Mouse (Mus musculus) ES-E14 (cell line): Measurements from ENCODE around the gene Cyth2. TPM values are rescaled to one million over a fixed set of nuclear protein-coding genes. Genes with fewer than 3 reads are reported as not detected.

Experiments
- DNase-seq: peaks from one replicate; pipeline ENCODE4 v3.0.0-alpha.2; 2013; ENCODE audit warnings: low read depth, low spot score
- H3K27ac ChIP-seq: 2 replicates; pipeline ENCODE4 v1.5.1; 2012; ENCODE audit warnings: low read depth, mild to moderate bottlenecking, low read length, moderate library complexity, mixed read lengths; ENCODE audit not compliant: poor library complexity, insufficient read depth, severe bottlenecking
- H3K36me3 ChIP-seq: 2 replicates; pipeline ENCODE4 v1.6.1; 2012; ENCODE audit warnings: mild to moderate bottlenecking, low read length, moderate library complexity, mixed read lengths; ENCODE audit not compliant: control insufficient read depth, poor library complexity, insufficient read depth, severe bottlenecking
- H3K4me1 ChIP-seq, 2 experiments: fragments of 150-350 bp in 1 of 2; sonication (generic) in 1 of 2; 2 replicates each; pipeline ENCODE4 v1.6.1; 2012; ENCODE audit warnings: low read length in 2 of 2, mild to moderate bottlenecking in 1 of 2, mixed read lengths in 1 of 2; ENCODE audit not compliant: control insufficient read depth in 2 of 2, insufficient read depth in 2 of 2, poor library complexity in 1 of 2
- H3K4me3 ChIP-seq, 2 experiments: fragments of 150-350 bp in 1 of 2; sonication (generic) in 1 of 2; 2 replicates each; pipeline ENCODE4 v1.5.1; 2012; ENCODE audit warnings: low read length in 2 of 2, low read depth in 1 of 2, mild to moderate bottlenecking in 1 of 2, mixed read lengths in 1 of 2; ENCODE audit not compliant: insufficient read depth in 1 of 2, poor library complexity in 1 of 2, severe bottlenecking in 1 of 2
- H3K9ac ChIP-seq: 2 replicates; pipeline ENCODE4 v1.6.1; 2012; ENCODE audit warnings: low read depth, mild to moderate bottlenecking, low read length, mixed read lengths; ENCODE audit not compliant: poor library complexity, insufficient read depth, severe bottlenecking
- H3K9me3 ChIP-seq: fragments of 150-350 bp; sonication (generic); 2 replicates; pipeline ENCODE4 v1.6.1; 2012; ENCODE audit warnings: low read depth, mild to moderate bottlenecking, low read length; ENCODE audit not compliant: control insufficient read depth, insufficient read depth
- CHD2 ChIP-seq: IDR thresholded peaks from 2 replicates; pipeline ENCODE4 v1.6.1; 2014; ENCODE audit warnings: mild to moderate bottlenecking, low read depth, low read length, inconsistent platforms
- HCFC1 ChIP-seq: IDR thresholded peaks from 2 replicates; pipeline ENCODE4 v1.6.1; 2012; ENCODE audit warnings: low read length, inconsistent platforms, borderline replicate concordance; ENCODE audit not compliant: insufficient read depth
- MAFK ChIP-seq: IDR thresholded peaks from 2 replicates; pipeline ENCODE4 v1.6.1; 2014; ENCODE audit warnings: mild to moderate bottlenecking, low read depth, low read length, inconsistent platforms; ENCODE audit not compliant: insufficient read depth
- ZC3H11A ChIP-seq: IDR thresholded peaks from 2 replicates; pipeline ENCODE4 v1.6.1; 2012; ENCODE audit warnings: low read depth, mild to moderate bottlenecking, inconsistent platforms, low read length, borderline replicate concordance
- ZNF384 ChIP-seq: IDR thresholded peaks from 2 replicates; pipeline ENCODE4 v1.6.1; 2012; ENCODE audit warnings: low read depth, low read length, inconsistent platforms
- in situ Hi-C, 2 experiments: fragments of 600-800 bp; cut with MboI; formaldehyde crosslinking; loops; one replicate each; pipeline ENCODE4 v1.15.1; 2025; ENCODE audit warnings: low sequenced_read_pairs in 2 of 2, inconsistent platforms in 1 of 2; ENCODE audit not compliant: unreplicated experiment in 2 of 2
- total RNA-seq: library from RNA; depleted of rRNA; stranded (reverse); fragments of 300-350 nt; gene quantifications from 2 replicates; pipeline ENCODE4 v1.2.3, GENCODE M21; 2012; rRNA removed

Cyth2 gene
- total RNA-seq, 1 experiment = 113 TPM

GRCm38 (mm10) chr7:45767500-45767899, 46.9 kb downstream of the Cyth2 start:
- no peak for TF ChIP-seq HCFC1
- no peak for TF ChIP-seq CHD2
- TF ChIP-seq ZC3H11A = no peak
- no peak for TF ChIP-seq MAFK
- TF ChIP-seq ZNF384 = no peak
- Histone ChIP-seq H3K36me3 (no peaks in the 10 kb centered on the region), H3K4me1 (peaks cover 0 to 14% of the 10 kb centered on the region in 2 experiments; a peak in 1 of 4 replicates), H3K9me3 (no peaks in the 10 kb centered on the region), H3K9ac (no peak overlapping the region), H3K27ac (no peak overlapping the region), H3K4me3 (no peak overlapping the region)
- in situ Hi-C loops = no loop called here
- no peak for DNase-seq

GRCm38 (mm10) chr7:45766764-45767163, 47.6 kb downstream of the Cyth2 start:
- no peak overlapping the region for H3K4me3 ChIP-seq
- DNase-seq = no peak
- no peaks in the 10 kb centered on the region for H3K36me3 ChIP-seq
- H3K4me1 ChIP-seq = peaks cover 0 to 14% of the 10 kb centered on the region in 2 experiments; a peak in 1 of 4 replicates
- no peaks in the 10 kb centered on the region for H3K9me3 ChIP-seq
- H3K27ac ChIP-seq = no peak overlapping the region
- TF ChIP-seq CHD2 (no peak), ZNF384 (no peak), MAFK (no peak), HCFC1 (no peak), ZC3H11A (no peak)
- H3K9ac ChIP-seq = no peak overlapping the region
- in situ Hi-C loops = no loop called here

- in situ Hi-C loops = no loop called here
- Histone ChIP-seq H3K36me3 (no peaks in the 10 kb centered on the region), H3K4me1 (peaks cover 0 to 12% of the 10 kb centered on the region in 2 experiments; a peak in 1 of 4 replicates), H3K27ac (no peak overlapping the region), H3K9ac (no peak overlapping the region), H3K9me3 (no peaks in the 10 kb centered on the region), H3K4me3 (no peak overlapping the region)
- no peak for DNase-seq
- no peak for TF ChIP-seq CHD2
- TF ChIP-seq MAFK = no peak
- TF ChIP-seq ZC3H11A = no peak
- no peak for TF ChIP-seq ZNF384
- no peak for TF ChIP-seq HCFC1
These were observed 48.4 kb downstream of the Cyth2 start for GRCm38 (mm10) chr7:45765995-45766394.

GRCm38 (mm10) chr7:45760151-45760550, 54.2 kb downstream of the Cyth2 start:
- Histone ChIP-seq H3K36me3 (no peaks in the 10 kb centered on the region), H3K27ac (no peak overlapping the region), H3K4me3 (no peak overlapping the region), H3K4me1 (no peaks in the 10 kb centered on the region), H3K9me3 (no peaks in the 10 kb centered on the region), H3K9ac (no peak overlapping the region)
- no peak for DNase-seq
- TF ChIP-seq MAFK (no peak), CHD2 (no peak), HCFC1 (no peak), ZNF384 (no peak), ZC3H11A (no peak)
- in situ Hi-C loops = no loop called here

- no peak for DNase-seq
- Histone ChIP-seq H3K4me3 (peak overlapping the region; percentile 36 to 51; a peak in 3 of 4 replicates), H3K9me3 (no peaks in the 10 kb centered on the region), H3K27ac (no peak overlapping the region), H3K36me3 (no peaks in the 10 kb centered on the region), H3K4me1 (no peaks in the 10 kb centered on the region), H3K9ac (no peak overlapping the region)
- in situ Hi-C loops = no loop called here
- TF ChIP-seq HCFC1 = no peak
- no peak for TF ChIP-seq ZNF384
- TF ChIP-seq CHD2 = no peak
- no peak for TF ChIP-seq MAFK
- TF ChIP-seq ZC3H11A = no peak
These were observed 55.0 kb downstream of the Cyth2 start for GRCm38 (mm10) chr7:45759400-45759799.

Other genes with a start within 250 kb of the Cyth2 start
- gene Bcat2, start 244.4 kb downstream of the Cyth2 start, total RNA-seq = 60.3 and 87.7 TPM in 2 replicates
- gene Fgf21, start 199.1 kb downstream of the Cyth2 start, total RNA-seq = 0.67 and 1.1 TPM in 2 replicates
- gene Fut1, start 197.3 kb downstream of the Cyth2 start, total RNA-seq = 0.49 and 2.5 TPM in 2 replicates
- gene Izumo1, start 192.8 kb downstream of the Cyth2 start, total RNA-seq = 0.31 and 0.63 TPM in 2 replicates
- 5.3 and 8.6 TPM in 2 replicates for gene Rasip1, start 187.1 kb downstream of the Cyth2 start, total RNA-seq
- gene Mamstr, start 174.6 kb downstream of the Cyth2 start, total RNA-seq = 0.71 and 0.74 TPM in 2 replicates
- gene Fut2, start 148.2 kb downstream of the Cyth2 start, total RNA-seq = 0.27 and 0.37 TPM in 2 replicates
- gene Ntn5, start 130.6 kb downstream of the Cyth2 start, total RNA-seq = 0.54 and 0.74 TPM in 2 replicates
- 4.5 and 7.6 TPM in 2 replicates for gene Sec1, start 120.2 kb downstream of the Cyth2 start, total RNA-seq
- gene Car11, start 114.7 kb downstream of the Cyth2 start, total RNA-seq = 4.4 and 7.9 TPM in 2 replicates
- 10.0 and 10.6 TPM in 2 replicates for gene Dbp, start 109.5 kb downstream of the Cyth2 start, total RNA-seq
- gene Rpl18, start 99.1 kb downstream of the Cyth2 start, total RNA-seq = 3,487 and 5,312 TPM in 2 replicates
- gene Sphk2, start 96.6 kb downstream of the Cyth2 start, total RNA-seq = 18.7 and 21.5 TPM in 2 replicates
- gene Fam83e, start 93.4 kb downstream of the Cyth2 start, total RNA-seq = 6.1 and 6.6 TPM in 2 replicates
- 0.76 and 1.7 TPM in 2 replicates for gene Spaca4, start 88.8 kb downstream of the Cyth2 start, total RNA-seq
- 7.2 and 9.5 TPM in 2 replicates for gene Lmtk3, start 30.8 kb downstream of the Cyth2 start, total RNA-seq
- gene Sult2b1, start 29.9 kb downstream of the Cyth2 start, total RNA-seq = 1.6 and 2.1 TPM in 2 replicates
- 1.6 and 2.6 TPM in 2 replicates for gene Kcnj14, start 10.2 kb upstream of the Cyth2 start, total RNA-seq
- gene Grwd1, start 16.4 kb upstream of the Cyth2 start, total RNA-seq = 93.4 and 107 TPM in 2 replicates
- 73.2 and 87.2 TPM in 2 replicates for gene Kdelr1, start 58.2 kb upstream of the Cyth2 start, total RNA-seq
- gene Grin2d, start 63.8 kb upstream of the Cyth2 start, total RNA-seq = 0.67 and 0.90 TPM in 2 replicates
- 0.74 TPM in 1 of 2 replicates, not detected in the other for gene Syngr4, start 82.1 kb upstream of the Cyth2 start, total RNA-seq
- gene Tmem143, start 82.4 kb upstream of the Cyth2 start, total RNA-seq = 26.0 and 34.8 TPM in 2 replicates
- gene Emp3, start 106.8 kb upstream of the Cyth2 start, total RNA-seq = 43.8 and 56.5 TPM in 2 replicates
- gene Ccdc114, start 109.5 kb upstream of the Cyth2 start, total RNA-seq = 7.7 and 12.5 TPM in 2 replicates
- gene Abcc6, start 215.7 kb upstream of the Cyth2 start, total RNA-seq = 4.7 and 7.1 TPM in 2 replicates
- gene Nomo1, start 219.1 kb upstream of the Cyth2 start, total RNA-seq = 173 and 219 TPM in 2 replicates